ENCODE assay signal across 7 mouse cellular contexts in genomic region chr8:127063551-127064360, GRCm38 (mm10). TPM values are rescaled to one million over a fixed set of nuclear protein-coding genes. Genes with fewer than 3 reads are reported as not detected.
DNase-seq lines count a peak whose midpoint lies in the region; ATAC-seq lines count a peak whose summit lies in the region.

TSS of gene Pard3 (plus strand) at chr8:127063893.

- H3K9me3 ChIP-seq in intestine, embryonic 15.5 days: no peaks in the 10 kb centered on the region

- intact Hi-C loops in left cerebral cortex, postnatal 14 days (cut with DNase I): loop anchor here (5.0 to 10.0 kb wide), 2 partner anchors 74 to 111 kb away; no protein-coding TSS in a partner anchor

- H3K36me3 ChIP-seq in intestine, embryonic 15.5 days: no peaks in the 10 kb centered on the region

- DNase-seq in adrenal gland, postnatal 10 days: peak; percentile 87
- peak; percentile 90 for DNase-seq in embryo, embryonic 10 days (ENCODE audit: low spot score)
- peak; percentile 84 for DNase-seq in gastrocnemius, postnatal 25 days
- DNase-seq in left cerebral cortex, postnatal 14 days (ENCODE audit: low spot score in 2 of 2): peak; percentile 35 to 58
- DNase-seq in mesoderm, embryonic 11.5 days (ENCODE audit: low read depth, low spot score): peak; percentile 88
- peak; percentile 68 for DNase-seq in skeletal muscle tissue, adult 2 months (ENCODE audit: low read depth, low spot score)

- H3K4me1 ChIP-seq in intestine, embryonic 15.5 days (replicated peaks): peaks cover 19% of the 10 kb centered on the region

- peak within 1 kb of the TSS; percentile 99 for H3K9ac ChIP-seq in intestine, embryonic 15.5 days

- peak within 1 kb of the TSS; percentile 97 for H3K4me3 ChIP-seq in intestine, embryonic 15.5 days (replicated peaks)

- H3K27me3 ChIP-seq in intestine, embryonic 15.5 days (replicated peaks): no peaks in the 10 kb centered on the region

- peak; percentile 94 for ATAC-seq in intestine, embryonic 15.5 days

- peak within 1 kb of the TSS; percentile 81 for H3K4me2 ChIP-seq in intestine, embryonic 15.5 days (replicated peaks)

- under 1% methylated on average over 86 of the region's 98 CpGs for WGBS in intestine, embryonic 15.5 days

- H3K27ac ChIP-seq in intestine, embryonic 15.5 days: peak within 1 kb of the TSS; percentile 98

RNA-seq across cellular contexts. Expression of gene Pard3, which starts in this region (rescaled TPM):
- total RNA-seq in adrenal gland, postnatal 10 days (2021): 10 to 100 TPM; 35.2 to 39.0 TPM
- 10 to 100 TPM; 24.0 to 30.0 TPM for total RNA-seq in gastrocnemius, postnatal 25 days (2021)
- polyA plus RNA-seq in intestine, embryonic 15.5 days (2015; fragmentation: Nextera tagmentation; extraction: Ambion mirVana): 24.5 and 25.9 TPM in 2 replicates
- total RNA-seq in left cerebral cortex, postnatal 14 days (2021): 10 to 100 TPM; 12.0 to 13.2 TPM

Comparison
In these comparisons a context has a peak if more than half of its experiments do, and no peak if none do; other contexts are left out.
1. Peak in every context shown above with its lines: DNase-seq, ATAC-seq, H3K4me3 ChIP-seq and H3K27ac ChIP-seq.